Mouse (Mus musculus) megakaryocyte, embryonic 14.5 days (primary cell): ENCODE measurements around the gene Dis3l2. TPM values are rescaled to one million over a fixed set of nuclear protein-coding genes. Genes with fewer than 3 reads are reported as not detected.

Experiments used
- H3K27me3 ChIP-seq: replicated peaks from 2 replicates; pipeline ENCODE3; 2012; ENCODE audit warnings: inconsistent platforms
- H3K36me3 ChIP-seq: replicated peaks from 2 replicates; pipeline ENCODE3; 2012; ENCODE audit warnings: low read length, inconsistent platforms, mixed read lengths
- H3K4me1 ChIP-seq: 2 replicates; pipeline ENCODE4 v1.6.1; 2012; ENCODE audit warnings: inconsistent platforms
- H3K4me3 ChIP-seq: replicated peaks from 2 replicates; pipeline ENCODE3; 2012; ENCODE audit warnings: moderate library complexity, mild to moderate bottlenecking, inconsistent platforms
- H3K9me3 ChIP-seq: 2 replicates; pipeline ENCODE4 v1.6.1; 2012; ENCODE audit warnings: inconsistent platforms
- FLI1 ChIP-seq: IDR thresholded peaks from 2 replicates; pipeline ENCODE4 v1.6.1; 2012; ENCODE audit warnings: low read length, inconsistent platforms, mixed read lengths
- GATA1 ChIP-seq: IDR thresholded peaks from 3 replicates; pipeline ENCODE4 v1.6.1; 2012; ENCODE audit warnings: mixed read lengths, low read length, inconsistent platforms, borderline replicate concordance
- polyA plus RNA-seq: library from polyadenylated mRNA; stranded (reverse); fragments of >175 nt; gene quantifications from 2 replicates; pipeline ENCODE4 v1.2.3, GENCODE M21; 2012; ENCODE audit warnings: low replicate concordance; ENCODE audit not compliant: insufficient read depth

Gene Dis3l2
- polyA plus RNA-seq, 1 experiment, result 7.1 TPM

DNA sequence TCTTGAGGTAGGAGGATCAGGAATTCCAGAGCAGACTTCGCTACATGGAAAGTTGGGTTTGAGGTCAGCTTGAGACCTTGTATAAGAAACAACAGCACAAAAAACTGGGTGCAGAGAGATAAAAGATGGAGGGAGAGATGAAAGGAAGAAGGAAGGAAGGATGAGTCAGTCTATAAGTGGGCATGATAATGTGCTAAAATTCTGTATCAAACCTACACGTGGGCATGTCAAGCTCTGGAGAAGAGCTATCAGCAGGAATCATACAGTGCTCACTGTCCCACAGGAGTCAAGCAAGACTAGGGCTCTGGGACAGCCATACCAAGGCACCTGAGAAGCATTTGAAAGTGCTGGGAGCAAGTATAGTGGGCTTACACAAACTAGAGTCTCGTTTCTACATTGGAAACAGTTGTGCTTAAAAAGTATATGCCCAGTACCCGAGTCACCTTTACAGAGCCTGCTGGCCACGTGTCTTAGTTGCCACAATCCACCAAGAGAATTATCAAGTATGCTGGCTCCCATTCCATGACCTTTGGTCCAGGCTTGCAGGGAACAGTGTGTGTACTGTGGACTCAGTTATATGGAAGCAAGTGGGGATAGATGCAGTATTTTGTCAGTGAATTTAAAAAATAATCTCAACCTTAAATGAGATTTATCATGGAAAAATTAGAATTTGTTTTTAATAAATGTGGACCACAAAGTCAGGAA lies 248.0 kb downstream of the Dis3l2 start:
- TF ChIP-seq GATA1 (no peak), FLI1 (no peak)
- Histone ChIP-seq H3K4me1 (peaks cover 25% of the 10 kb centered on the region), H3K4me3 (no peak overlapping the region), H3K36me3 (peaks cover 7% of the 10 kb centered on the region), H3K9me3 (no peaks in the 10 kb centered on the region), H3K27me3 (no peaks in the 10 kb centered on the region)

DNA sequence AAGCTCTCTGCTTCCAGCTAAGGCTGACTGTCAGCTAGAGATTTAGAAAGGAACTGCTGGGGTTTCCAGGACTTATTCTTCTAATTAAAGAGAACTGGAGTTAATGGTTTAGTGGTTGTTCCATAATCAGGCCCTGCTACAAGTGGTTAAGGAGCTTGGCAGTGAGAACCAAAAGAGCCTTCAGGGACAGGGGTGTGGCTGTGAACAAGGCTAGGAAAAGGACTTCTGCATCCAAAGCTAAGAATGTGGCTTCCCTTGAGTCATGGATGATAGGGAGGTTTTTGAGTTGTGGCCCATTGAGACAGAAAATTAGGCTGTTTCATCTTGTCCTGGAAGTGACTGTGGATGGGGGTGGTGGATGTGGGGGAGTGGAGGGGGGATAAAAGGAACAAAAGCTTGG lies 252.2 kb downstream of the Dis3l2 start:
- TF ChIP-seq FLI1 (no peak), GATA1 (no peak)

DNA sequence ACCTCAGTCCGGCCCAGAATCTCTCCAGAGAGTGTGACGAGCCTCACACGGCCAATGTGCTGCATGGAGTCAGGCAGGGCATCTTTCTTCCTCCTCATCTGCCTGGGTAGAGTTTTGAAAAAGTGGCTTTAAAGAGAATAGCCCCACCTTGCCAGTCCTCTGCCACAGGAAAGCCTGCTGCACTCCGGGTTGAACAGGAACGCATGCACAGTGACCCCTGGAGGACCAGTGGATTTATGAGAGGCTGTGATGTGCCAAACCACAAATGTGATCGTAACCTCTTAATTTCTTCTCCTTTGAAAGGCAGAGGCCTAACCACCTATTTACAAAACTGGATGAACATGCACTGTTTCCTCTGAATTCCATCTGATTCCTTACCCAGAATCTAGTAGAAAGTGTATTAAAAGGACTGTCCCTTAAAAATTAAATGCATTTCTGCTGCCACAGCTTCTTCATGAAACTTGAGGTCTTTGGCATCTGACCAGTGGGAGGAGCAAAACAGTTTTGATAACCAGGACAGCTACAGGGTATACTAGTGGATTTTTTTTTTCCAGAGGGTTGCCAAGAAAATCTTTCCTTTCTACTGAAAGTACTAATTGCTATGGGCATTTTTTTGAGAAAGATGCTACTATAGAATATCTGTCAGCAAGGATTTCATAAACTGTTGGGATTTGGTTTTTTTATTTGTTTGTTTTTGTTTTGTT lies 264.8 kb downstream of the Dis3l2 start:
- Histone ChIP-seq H3K27me3 (no peaks in the 10 kb centered on the region), H3K9me3 (no peaks in the 10 kb centered on the region), H3K36me3 (peaks cover 4% of the 10 kb centered on the region), H3K4me3 (no peak overlapping the region), H3K4me1 (peaks cover 23% of the 10 kb centered on the region)
- TF ChIP-seq FLI1 (no peak), GATA1 (no peak)

More for the DNA sequence above, 252.2 kb downstream of the Dis3l2 start:
- Histone ChIP-seq H3K4me3 (no peak overlapping the region), H3K36me3 (peaks cover 16% of the 10 kb centered on the region), H3K27me3 (no peaks in the 10 kb centered on the region), H3K4me1 (peaks cover 25% of the 10 kb centered on the region), H3K9me3 (no peaks in the 10 kb centered on the region)

DNA sequence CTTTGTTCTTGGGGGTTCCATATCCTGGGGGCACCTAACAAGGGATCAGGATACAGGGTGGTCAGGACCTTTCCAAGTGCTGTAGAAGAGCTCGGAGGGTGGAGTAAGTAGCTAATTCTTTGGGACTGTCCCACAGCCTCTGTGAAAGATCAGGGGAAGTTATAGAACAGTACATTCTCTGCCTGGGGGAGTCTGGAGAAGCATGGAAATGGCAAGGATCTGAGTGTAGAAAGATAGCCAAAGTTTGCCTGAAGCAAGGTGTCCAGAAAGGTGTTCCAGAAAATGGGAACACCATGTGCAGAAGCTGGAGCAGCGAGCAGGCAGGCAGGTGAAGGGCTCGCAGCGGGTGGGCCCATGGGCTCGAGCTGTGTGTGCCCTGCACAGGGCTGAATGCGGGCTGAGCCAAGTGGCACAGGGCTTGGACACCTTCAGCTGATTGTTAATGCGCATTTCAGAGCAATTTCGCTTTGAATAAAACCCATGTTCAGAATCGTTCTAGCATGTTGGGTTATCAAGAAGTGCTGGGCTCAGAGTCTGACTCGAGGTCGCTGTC lies 265.6 kb downstream of the Dis3l2 start:
- Histone ChIP-seq H3K36me3 (peaks cover 9% of the 10 kb centered on the region), H3K4me3 (no peak overlapping the region), H3K27me3 (no peaks in the 10 kb centered on the region), H3K9me3 (no peaks in the 10 kb centered on the region), H3K4me1 (peaks cover 19% of the 10 kb centered on the region)
- no peak for TF ChIP-seq GATA1
- TF ChIP-seq FLI1, result no peak

GRCm38 (mm10) chr1:86972693-86973092 lies 269.1 kb downstream of the Dis3l2 start:
- peaks cover 16% of the 10 kb centered on the region for H3K36me3 ChIP-seq
- H3K4me1 ChIP-seq, result peaks cover 12% of the 10 kb centered on the region
- no peaks in the 10 kb centered on the region for H3K9me3 ChIP-seq
- H3K27me3 ChIP-seq, result no peaks in the 10 kb centered on the region
- no peak overlapping the region for H3K4me3 ChIP-seq
- TF ChIP-seq GATA1 (no peak), FLI1 (no peak)

DNA sequence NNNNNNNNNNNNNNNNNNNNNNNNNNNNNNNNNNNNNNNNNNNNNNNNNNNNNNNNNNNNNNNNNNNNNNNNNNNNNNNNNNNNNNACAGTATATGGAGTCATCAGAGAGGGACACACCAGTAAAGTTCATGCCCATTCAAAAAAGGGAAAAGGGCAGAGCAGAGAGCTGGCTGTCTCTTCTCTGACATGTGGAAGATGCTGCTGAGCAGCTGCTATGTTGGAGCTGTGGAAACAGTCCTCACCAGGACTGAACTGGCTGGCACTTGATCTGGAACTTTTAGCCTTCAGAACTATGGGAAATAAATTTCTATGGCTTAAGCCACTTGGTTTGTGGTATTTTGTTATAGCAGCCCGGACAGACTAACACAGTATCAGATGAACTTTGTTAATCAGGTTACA lies 273.4 kb downstream of the Dis3l2 start:
- Histone ChIP-seq H3K4me1 (peaks cover 4% of the 10 kb centered on the region), H3K9me3 (no peaks in the 10 kb centered on the region), H3K36me3 (peaks cover 19% of the 10 kb centered on the region), H3K4me3 (no peak overlapping the region), H3K27me3 (no peaks in the 10 kb centered on the region)
- no peak for TF ChIP-seq FLI1
- no peak for TF ChIP-seq GATA1

DNA sequence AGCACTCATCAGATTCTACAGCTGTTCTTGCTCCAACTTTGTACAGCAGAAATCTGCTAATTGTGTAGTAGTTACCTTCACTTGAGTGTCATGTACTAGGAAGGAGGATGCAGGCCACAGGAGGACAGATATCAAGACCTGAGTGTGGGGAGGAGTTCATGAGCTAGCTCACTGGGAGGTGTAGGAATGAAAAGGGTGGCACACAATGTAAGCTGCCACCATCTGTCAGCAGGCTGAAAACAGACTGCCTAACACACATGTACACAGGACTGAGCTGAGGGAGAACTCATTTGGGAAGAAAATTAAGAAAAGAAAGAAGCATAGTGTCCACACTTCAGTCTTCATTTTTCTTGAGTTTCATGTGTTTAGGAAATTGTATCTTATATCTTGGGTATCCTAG lies 282.8 kb downstream of the Dis3l2 start:
- no peaks in the 10 kb centered on the region for H3K4me1 ChIP-seq
- H3K36me3 ChIP-seq, result peaks cover 10% of the 10 kb centered on the region
- H3K9me3 ChIP-seq, result no peaks in the 10 kb centered on the region
- no peak for TF ChIP-seq GATA1
- no peak for TF ChIP-seq FLI1
- no peak overlapping the region for H3K4me3 ChIP-seq
- no peaks in the 10 kb centered on the region for H3K27me3 ChIP-seq

GRCm38 (mm10) chr1:86992849-86993248 lies 289.2 kb downstream of the Dis3l2 start:
- Histone ChIP-seq H3K9me3 (no peaks in the 10 kb centered on the region), H3K4me1 (peaks cover 8% of the 10 kb centered on the region; the same call in 1 of the 2 replicates), H3K27me3 (no peaks in the 10 kb centered on the region), H3K36me3 (peaks cover 18% of the 10 kb centered on the region), H3K4me3 (no peak overlapping the region)
- no peak for TF ChIP-seq GATA1
- TF ChIP-seq FLI1, result no peak

GRCm38 (mm10) chr1:86994023-86994422 lies 290.4 kb downstream of the Dis3l2 start:
- TF ChIP-seq GATA1 (no peak), FLI1 (no peak)
- no peak overlapping the region for H3K4me3 ChIP-seq
- H3K4me1 ChIP-seq, result peaks cover 10% of the 10 kb centered on the region; the same call in 1 of the 2 replicates
- H3K36me3 ChIP-seq, result peaks cover 18% of the 10 kb centered on the region
- H3K27me3 ChIP-seq, result no peaks in the 10 kb centered on the region
- H3K9me3 ChIP-seq, result no peaks in the 10 kb centered on the region

DNA sequence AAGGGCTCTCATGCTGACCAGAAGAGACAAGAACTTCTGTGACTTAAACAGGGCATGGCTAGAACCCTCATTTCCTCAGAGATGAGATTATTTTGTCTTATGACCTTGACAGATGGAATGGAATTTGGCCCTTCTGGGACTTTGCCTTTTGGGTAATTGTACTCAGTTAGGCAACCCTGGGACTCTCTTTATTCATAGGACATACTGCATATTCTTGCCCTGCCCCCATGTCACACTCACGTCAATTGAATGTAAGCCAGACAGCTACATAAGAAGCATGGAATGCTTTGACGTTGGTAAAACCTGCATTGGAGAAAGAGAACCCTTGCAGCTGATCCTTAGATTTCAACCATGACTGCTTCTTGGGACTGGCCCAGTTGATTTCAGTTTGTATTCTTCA lies 294.4 kb downstream of the Dis3l2 start:
- TF ChIP-seq FLI1 (no peak), GATA1 (no peak)

More for the DNA sequence above, 294.4 kb downstream of the Dis3l2 start:
- peaks cover 8% of the 10 kb centered on the region for H3K36me3 ChIP-seq
- H3K27me3 ChIP-seq, result no peaks in the 10 kb centered on the region
- H3K4me3 ChIP-seq, result no peak overlapping the region
- H3K4me1 ChIP-seq, result peaks cover 10% of the 10 kb centered on the region; the same call in 1 of the 2 replicates
- H3K9me3 ChIP-seq, result no peaks in the 10 kb centered on the region
